Mouse (Mus musculus) liver, embryonic 11.5 days (tissue): ENCODE results near the gene Nr2f2. TPM values are rescaled to one million over a fixed set of nuclear protein-coding genes. Genes with fewer than 3 reads are reported as not detected.
A peak's percentile ranks its signal among the peaks of the same experiment; 100 is the strongest.

ENCODE experiments used
- ATAC-seq: fragments of 200-750 bp; cut with Nextera tagmentation; replicated peaks from 2 replicates; pipeline ENCODE4 v1.8.0; 2017; ENCODE audit warnings: moderate number of reproducible peaks, mild to moderate bottlenecking, moderate TSS enrichment, moderate library complexity; ENCODE audit not compliant: low FRiP score
- DNase-seq: peaks from one replicate; pipeline ENCODE4 v3.0.0-alpha.2; 2017; ENCODE audit warnings: low spot score
- H3K27ac ChIP-seq: fragments of 300-500 bp; sonication (generic); 2 replicates; pipeline ENCODE4 v1.5.1; 2014; ENCODE audit warnings: mild to moderate bottlenecking, low read depth, low read length, control low read depth
- H3K27me3 ChIP-seq: fragments of 300-500 bp; sonication (generic); replicated peaks from 2 replicates; pipeline ENCODE4 v1.6.1; 2014; ENCODE audit warnings: low read length, mixed read lengths; ENCODE audit not compliant: control insufficient read depth, insufficient read depth
- H3K36me3 ChIP-seq: fragments of 300-500 bp; sonication (generic); 2 replicates; pipeline ENCODE4 v1.6.1; 2014; ENCODE audit warnings: mild to moderate bottlenecking, low read length, moderate library complexity, mixed read lengths; ENCODE audit not compliant: control insufficient read depth, insufficient read depth
- H3K4me1 ChIP-seq: fragments of 300-500 bp; sonication (generic); replicated peaks from 2 replicates; pipeline ENCODE4 v1.6.1; 2014; ENCODE audit warnings: low read length, mixed read lengths; ENCODE audit not compliant: control insufficient read depth, insufficient read depth
- H3K4me2 ChIP-seq: fragments of 300-500 bp; sonication (generic); 2 replicates; pipeline ENCODE4 v1.6.1; 2014; ENCODE audit warnings: mild to moderate bottlenecking, control low read depth, moderate library complexity
- H3K4me3 ChIP-seq: fragments of 300-500 bp; sonication (generic); 2 replicates; pipeline ENCODE4 v1.5.1; 2014; ENCODE audit warnings: low read depth, low read length, control low read depth
- H3K9ac ChIP-seq: fragments of 300-500 bp; sonication (generic); 2 replicates; pipeline ENCODE4 v1.6.1; 2014; ENCODE audit warnings: low read depth, low read length, control low read depth
- H3K9me3 ChIP-seq: fragments of 300-500 bp; sonication (generic); 2 replicates; pipeline ENCODE4 v1.6.1; 2016; ENCODE audit warnings: low read length, inconsistent platforms, mixed read lengths; ENCODE audit not compliant: control insufficient read depth
- WGBS: fragments of 180-500 bp; shearing (Covaris S2); extraction: QIAGEN DNeasy Blood & Tissue Kit; methylation state at CpG from one replicate; pipeline ENCODE4 v1.1.7; 2014; 5-methylcytosine and 5-hydroxymethylcytosine counted together
- polyA plus RNA-seq: library from polyadenylated mRNA; unstranded; fragments of >200 nt; fragmentation: Nextera tagmentation; extraction: Ambion mirVana; gene quantifications from 2 replicates; pipeline ENCODE4 v1.2.1, GENCODE M21; 2014

The Nr2f2 gene
- polyA plus RNA-seq, 1 experiment from 2014 or later, result 49.6 TPM

DNA sequence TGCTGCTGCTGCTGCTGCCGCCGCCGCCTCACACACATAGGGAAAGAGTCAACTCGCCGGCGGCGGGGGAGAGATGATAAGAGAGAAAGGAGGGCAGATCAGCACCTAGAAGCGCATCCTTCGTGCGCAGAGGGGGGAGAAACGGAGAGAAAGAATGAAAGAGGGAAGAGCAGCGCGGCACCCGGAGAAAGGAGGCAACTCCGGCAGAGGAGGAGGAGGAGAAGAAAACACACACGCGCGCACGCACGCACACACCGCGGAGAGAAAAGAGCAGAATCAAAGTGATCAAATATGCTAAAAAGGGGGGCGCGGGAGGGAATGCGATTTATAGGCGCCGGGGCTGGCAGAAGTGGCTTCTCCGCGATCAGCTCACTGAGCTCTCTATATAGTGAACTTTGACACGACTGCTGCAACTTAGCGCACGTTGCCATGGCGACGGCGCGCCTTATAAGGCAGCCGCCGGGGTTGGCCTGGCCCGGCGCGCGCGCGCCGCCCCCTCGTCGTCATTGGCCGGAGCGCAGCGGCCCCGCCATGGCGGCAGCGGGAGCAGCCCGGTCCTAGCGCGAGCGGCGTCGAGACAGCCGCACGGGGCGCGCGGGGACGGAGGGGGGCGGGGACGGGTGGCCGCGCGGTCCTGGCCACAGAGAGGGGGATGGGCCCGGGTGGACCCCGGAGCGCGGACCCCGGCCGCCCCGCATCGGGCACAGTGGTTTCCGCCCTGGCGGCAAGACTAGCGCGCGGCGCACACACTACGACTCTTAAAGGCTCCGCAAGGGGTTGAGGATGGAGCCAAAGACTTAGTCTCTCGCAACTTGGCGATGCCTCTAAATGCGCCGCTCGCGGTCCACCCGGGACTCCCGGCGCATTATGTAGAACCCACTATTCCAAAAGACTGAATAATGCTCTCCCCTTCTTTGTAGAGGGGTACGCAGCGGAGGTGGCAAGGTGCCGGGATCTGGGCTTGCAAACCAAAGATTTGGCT lies 4.9 kb downstream of the Nr2f2 start:
- peak overlapping the region; percentile 71 for H3K4me3 ChIP-seq
- H3K9me3 ChIP-seq, result no peaks in the 10 kb centered on the region
- no peaks in the 10 kb centered on the region; the same call in 1 of the 2 replicates for H3K4me1 ChIP-seq
- under 1% methylated on average over 98 of the region's 98 CpGs for WGBS
- H3K27me3 ChIP-seq, result peaks cover 83% of the 10 kb centered on the region
- H3K9ac ChIP-seq, result peak overlapping the region; percentile 90
- H3K27ac ChIP-seq, result peak overlapping the region; percentile 99
- no peaks in the 10 kb centered on the region for H3K36me3 ChIP-seq
- peak; percentile 84 for ATAC-seq
- H3K4me2 ChIP-seq, result peak overlapping the region; percentile 68
- DNase-seq, result peak; percentile 86

DNA sequence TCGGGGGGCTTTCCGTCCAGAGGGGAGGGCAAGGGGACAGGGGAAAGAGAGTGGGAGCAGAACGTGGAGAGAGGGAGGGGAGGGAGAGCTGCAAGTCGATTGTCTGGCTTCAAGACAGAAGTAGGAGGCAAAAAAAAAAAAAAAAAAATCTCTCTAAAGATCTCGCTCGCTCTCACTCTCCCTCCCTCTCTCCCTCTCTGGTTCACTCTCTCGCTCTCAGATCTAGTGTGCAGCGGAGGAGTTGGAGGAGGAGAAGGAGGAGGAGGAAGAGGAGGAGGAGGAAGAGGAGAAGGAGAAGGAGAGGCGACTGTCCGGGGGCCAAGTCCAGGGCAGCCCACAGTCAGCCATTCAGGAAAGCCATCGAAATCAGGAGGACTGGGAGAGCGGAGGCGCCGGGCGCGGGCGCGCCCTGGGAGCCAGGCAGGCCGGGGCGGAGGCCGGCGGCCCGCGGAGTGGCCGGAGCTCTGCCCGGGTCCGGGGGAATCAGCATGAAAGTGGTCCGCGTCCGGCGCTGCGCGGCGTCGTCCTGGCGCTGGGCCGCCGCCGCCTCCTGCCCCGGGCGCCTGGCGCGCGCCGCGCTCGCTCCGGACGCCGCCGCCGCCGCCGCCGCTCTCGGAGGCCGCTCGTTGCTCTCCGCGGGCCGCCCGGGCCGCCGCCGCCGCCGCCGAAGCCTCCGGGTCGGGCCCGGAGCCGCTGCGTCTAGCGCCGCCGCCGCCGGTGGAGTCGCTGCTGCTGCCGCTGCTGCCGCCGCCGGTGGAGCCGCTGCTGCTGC lies 5.7 kb downstream of the Nr2f2 start:
- ATAC-seq, result no peak
- Histone ChIP-seq H3K27me3 (peaks cover 77% of the 10 kb centered on the region), H3K4me2 (peak overlapping the region; percentile 68), H3K27ac (peak overlapping the region; percentile 99), H3K9ac (peak overlapping the region; percentile 90), H3K4me3 (peak overlapping the region; percentile 71), H3K36me3 (no peaks in the 10 kb centered on the region), H3K4me1 (no peaks in the 10 kb centered on the region; the same call in 1 of the 2 replicates), H3K9me3 (no peaks in the 10 kb centered on the region)
- WGBS, result 0% methylated on average over 53 of the region's 84 CpGs
- no peak for DNase-seq

DNA sequence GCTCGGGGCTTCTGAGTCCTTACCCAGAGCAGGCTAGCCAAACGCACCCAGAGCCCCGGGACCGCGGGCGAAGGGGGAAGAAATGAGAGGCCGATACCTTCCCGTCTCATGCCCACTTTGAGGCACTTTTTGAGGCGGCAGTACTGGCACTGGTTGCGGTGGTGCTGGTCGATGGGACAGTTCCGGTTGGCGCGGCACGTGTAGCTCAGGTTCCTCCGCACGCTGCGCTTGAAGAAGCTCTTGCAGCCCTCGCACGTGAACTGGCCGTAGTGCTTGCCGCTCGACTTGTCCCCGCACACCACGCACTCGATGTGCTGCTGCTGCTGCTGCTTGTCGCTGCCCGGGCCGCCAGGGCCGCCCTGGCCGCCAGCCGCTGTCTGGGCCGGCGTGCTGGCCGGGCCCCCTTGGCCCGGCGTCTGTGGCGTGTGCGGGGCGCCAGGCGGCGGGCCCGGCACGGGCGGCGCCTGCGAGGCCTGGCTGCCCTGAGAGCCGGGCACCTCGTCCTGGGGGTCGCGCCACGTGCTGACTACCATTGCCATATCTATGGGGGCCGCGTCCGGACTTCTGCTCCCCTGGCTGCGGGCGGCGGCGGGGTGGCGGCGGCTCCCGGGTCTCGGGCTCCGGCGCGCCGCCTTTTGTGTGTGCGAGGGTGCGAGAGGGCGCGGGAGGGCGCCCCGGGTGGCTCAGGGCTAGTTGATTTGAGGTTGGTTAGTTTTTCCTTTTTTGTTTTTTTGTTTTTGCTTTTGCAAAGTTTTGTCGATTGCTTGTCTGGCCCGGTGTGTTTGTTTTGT lies 6.5 kb downstream of the Nr2f2 start:
- Histone ChIP-seq H3K36me3 (no peaks in the 10 kb centered on the region), H3K27me3 (peaks cover 71% of the 10 kb centered on the region), H3K9me3 (no peaks in the 10 kb centered on the region), H3K9ac (peak overlapping the region; percentile 90), H3K27ac (peak overlapping the region; percentile 99), H3K4me3 (peak overlapping the region; percentile 71), H3K4me2 (peak overlapping the region; percentile 68), H3K4me1 (peaks cover 3% of the 10 kb centered on the region; the same call in 1 of the 2 replicates)
- under 1% methylated on average over 66 of the region's 75 CpGs for WGBS
- ATAC-seq (no peak), DNase-seq (no peak)

DNA sequence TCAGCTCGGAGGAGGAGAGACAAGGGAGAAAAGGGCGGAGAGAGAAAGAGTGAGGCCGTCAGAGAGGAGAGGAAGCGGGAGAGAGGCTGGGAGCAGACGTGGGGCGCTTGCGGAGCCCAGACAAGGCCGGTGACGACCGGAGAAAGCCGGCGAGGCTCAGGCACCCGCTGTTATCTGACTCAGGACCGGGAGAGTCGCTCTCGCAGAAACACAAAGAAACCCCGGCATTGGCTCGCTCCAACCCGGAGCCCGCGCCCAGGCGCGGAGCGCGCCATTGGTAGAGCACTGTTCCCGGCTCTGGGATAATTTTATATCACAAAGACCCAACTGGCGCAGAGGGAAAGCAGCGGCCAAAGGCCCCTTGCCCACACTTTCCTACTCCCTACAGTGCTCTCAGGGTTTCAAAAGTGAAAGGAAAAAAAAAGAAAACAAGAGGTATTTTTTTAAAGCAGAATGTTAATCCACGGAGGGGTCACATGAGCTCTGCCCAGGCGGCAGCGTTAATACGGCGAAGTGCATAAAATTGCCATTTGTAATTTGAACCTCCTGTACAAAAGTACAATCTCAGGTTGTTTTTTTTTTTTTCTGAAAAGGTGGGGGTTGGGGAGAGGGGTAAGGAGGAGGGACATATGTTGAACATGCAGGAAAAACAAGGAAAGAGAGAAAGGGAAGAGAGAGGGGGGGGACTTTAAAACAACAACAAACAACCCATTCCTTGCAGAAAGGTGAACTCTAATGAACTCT lies 7.5 kb downstream of the Nr2f2 start:
- H3K27ac ChIP-seq, result peak overlapping the region; percentile 99
- H3K4me2 ChIP-seq, result peak overlapping the region; percentile 68
- H3K4me1 ChIP-seq, result peaks cover 4% of the 10 kb centered on the region; the same call in 1 of the 2 replicates
- WGBS, result under 1% methylated on average over 33 of the region's 33 CpGs
- H3K9me3 ChIP-seq, result no peaks in the 10 kb centered on the region
- H3K27me3 ChIP-seq, result peaks cover 67% of the 10 kb centered on the region
- H3K9ac ChIP-seq, result peak overlapping the region; percentile 90
- no peak for DNase-seq
- ATAC-seq, result no peak
- peak overlapping the region; percentile 71 for H3K4me3 ChIP-seq
- H3K36me3 ChIP-seq, result no peaks in the 10 kb centered on the region

DNA sequence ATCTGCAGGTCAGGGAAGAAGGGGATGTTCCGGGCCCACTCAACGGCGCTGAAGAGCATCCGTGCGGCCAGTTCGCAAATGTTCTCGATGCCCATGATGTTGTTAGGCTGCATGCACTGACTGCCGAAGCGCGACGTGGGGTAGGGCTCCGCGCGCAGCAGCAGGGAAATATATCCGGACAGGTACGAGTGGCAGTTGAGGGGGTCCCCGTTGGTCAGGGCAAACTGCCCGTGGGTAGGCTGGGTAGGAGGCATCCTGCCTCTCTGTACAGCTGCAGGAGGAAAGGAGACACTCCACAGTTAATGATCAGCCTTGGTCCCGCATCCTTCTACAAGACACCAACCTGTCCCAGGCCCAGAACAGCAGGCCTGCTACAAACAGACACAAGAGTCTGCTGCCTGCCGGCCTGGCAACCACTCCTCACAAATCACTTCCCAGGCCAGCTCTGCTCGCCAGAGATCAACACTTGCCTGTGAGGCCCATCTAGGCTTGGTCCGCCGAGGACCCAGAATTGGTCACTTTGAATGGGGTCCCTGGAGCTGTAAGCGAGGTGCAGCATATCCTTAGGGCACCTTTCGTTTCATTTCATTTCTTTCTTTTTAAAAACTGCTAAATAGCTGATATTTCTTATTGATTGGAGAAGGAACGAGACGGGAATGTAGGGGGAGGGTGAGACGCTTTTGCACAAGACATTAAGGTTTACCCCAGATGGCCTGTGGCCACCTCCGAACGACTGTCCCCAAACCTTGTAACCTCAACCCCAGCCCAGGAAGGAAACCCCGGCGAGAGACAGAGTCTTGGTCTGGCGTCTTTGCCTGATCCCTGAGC lies 8.3 kb downstream of the Nr2f2 start:
- Histone ChIP-seq H3K4me3 (peak overlapping the region; percentile 71), H3K27me3 (peaks cover 68% of the 10 kb centered on the region), H3K4me1 (peaks cover 4% of the 10 kb centered on the region; the same call in 1 of the 2 replicates), H3K9me3 (no peaks in the 10 kb centered on the region), H3K9ac (peak overlapping the region; percentile 90), H3K4me2 (peak overlapping the region; percentile 68), H3K36me3 (no peaks in the 10 kb centered on the region), H3K27ac (peak overlapping the region; percentile 99)
- ATAC-seq, result no peak
- no peak for DNase-seq
- 6% methylated on average over 33 of the region's 33 CpGs for WGBS

DNA sequence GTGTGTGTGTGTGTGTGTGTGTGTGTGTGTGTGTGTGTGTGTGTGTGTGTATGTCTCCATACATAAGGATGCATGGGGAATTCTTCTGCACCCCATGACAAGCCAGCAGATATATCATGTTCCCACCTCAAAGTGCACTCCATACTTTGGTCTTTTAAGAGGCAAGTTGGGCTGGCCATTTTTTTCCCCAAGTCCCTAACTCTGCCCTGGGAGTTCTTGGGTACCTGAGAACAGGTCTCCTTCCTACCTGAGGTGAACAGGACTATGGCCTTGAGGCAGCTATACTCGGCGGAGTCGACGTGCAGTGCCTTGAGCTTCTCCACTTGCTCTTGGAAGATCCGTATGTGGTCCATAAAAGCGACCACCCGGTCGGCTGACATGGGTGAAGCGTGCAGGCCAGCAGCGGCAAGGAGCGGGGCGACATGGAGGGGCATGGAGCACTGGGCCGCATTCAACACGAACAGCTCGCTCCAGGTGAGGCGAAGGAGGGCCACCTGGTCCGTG lies 9.0 kb downstream of the Nr2f2 start:
- Histone ChIP-seq H3K9ac (peak overlapping the region; percentile 90), H3K4me3 (peak overlapping the region; percentile 71), H3K4me2 (peak overlapping the region; percentile 68), H3K36me3 (no peaks in the 10 kb centered on the region), H3K4me1 (peaks cover 4% of the 10 kb centered on the region; the same call in 1 of the 2 replicates), H3K27ac (peak overlapping the region; percentile 99), H3K27me3 (peaks cover 66% of the 10 kb centered on the region), H3K9me3 (no peaks in the 10 kb centered on the region)
- DNase-seq, result no peak
- WGBS, result 11% methylated on average over 17 of the region's 17 CpGs
- no peak for ATAC-seq
